Mouse (Mus musculus) T-helper 17 cell (primary cell): ENCODE data around the gene Sstr4.

Experiments used
- in situ Hi-C, 2 experiments: fragments of 300-600 bp; cut with MboI, MseI; formaldehyde crosslinking; loops; 1 replicate in 1 of 2; 2 replicates in 1 of 2; pipeline ENCODE4 v1.15.1; 2025; ENCODE audit warnings: high pct_unique_total_duplicates in 2 of 2

Sstr4 gene

GRCm38 (mm10) chr2:148428523-148428922, 33.4 kb downstream of the Sstr4 start:
- in situ Hi-C loops: no loop called here

GRCm38 (mm10) chr2:148429001-148429505, 33.9 kb downstream of the Sstr4 start:
- in situ Hi-C loops: no loop called here

DNA sequence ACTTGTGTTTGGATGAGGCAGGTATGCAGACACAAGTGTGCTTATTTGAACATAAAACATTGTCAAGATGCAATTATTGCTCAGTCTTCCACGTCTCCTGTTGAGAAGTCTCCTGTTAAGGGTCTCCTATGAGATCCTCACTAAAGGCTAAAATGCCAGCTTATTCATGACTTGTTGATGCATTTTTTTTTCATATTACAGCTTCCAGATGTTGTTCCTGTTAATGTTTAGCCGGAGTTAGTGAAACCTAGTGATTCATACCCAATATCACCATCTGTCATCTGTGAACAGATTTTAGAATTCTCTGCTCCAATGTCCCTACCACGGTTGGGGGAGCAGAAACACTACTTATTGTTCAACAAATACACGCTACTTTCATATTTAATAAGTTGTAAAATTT, 35.8 kb downstream of the Sstr4 start:
- in situ Hi-C loops: no loop called here

- in situ Hi-C loops: no loop called here
These were observed 37.2 kb downstream of the Sstr4 start for GRCm38 (mm10) chr2:148432346-148432745.

DNA sequence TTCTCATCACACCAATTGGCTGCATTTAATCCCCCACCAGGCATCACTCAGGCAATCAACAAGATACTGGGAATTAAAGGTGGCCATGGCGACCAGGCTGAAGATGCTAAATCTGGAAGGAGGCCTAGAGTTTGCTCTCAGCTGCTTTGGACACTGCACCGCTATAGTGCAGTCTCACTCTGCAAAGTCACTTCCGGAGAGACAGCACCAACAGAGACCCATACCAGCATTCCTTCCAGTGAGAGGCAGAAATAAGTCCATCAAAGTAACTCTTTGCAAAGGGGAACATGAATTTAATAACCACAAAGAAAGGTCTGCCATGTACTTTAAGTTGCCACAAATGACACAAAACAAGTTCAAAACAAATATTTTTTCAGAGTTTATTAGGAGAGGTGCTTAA, 41.1 kb downstream of the Sstr4 start:
- in situ Hi-C loops: no loop called here

DNA sequence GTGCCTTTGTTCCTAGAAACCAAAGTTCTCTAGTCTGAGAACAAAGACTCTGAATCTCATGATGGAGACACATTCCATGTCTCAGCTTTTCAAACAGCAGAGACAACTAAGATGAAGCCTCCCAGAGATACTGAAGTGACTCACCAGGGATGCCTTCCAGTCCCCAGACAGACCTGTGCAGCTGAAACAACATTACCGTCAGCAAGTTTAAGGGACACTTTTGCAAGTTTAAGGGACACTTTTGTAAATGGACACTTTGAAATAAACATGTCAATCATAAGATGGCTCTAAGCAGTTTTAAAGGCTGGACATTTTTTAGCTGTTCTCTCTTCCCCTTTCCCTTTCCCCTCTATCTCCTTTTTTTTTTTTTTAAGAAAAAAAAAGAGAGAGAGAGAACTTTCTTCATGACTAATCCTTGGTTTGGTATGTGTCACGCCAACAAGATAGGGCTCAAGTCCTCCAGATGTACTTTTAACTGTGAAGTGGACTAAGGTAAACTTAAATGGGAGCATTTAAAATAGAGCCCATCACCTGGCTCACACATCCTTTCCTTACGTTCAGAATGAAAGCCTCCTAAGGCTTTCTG, 44.6 kb downstream of the Sstr4 start:
- in situ Hi-C loops: no loop called here

DNA sequence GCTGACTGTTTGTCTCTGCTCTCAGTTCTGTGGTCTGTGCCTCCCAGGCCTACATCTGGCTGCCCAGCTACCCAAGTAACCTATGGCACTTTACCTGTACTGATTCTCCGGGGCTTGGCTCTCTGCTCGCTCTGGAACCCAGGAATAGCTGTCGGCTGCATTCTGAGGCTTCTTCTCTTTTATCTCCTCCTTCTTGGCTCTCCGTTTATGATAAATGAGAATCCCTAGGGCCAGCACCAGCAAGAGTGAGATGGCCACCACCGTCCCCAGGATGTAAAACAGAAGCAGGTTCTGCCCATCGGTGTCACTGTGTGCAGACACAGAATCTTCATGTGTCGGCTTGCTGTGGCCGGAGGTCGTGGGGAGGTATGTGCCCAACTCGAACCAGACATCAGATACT, 46.3 kb downstream of the Sstr4 start:
- in situ Hi-C loops: no loop called here

GRCm38 (mm10) chr2:148442172-148442571, 47.0 kb downstream of the Sstr4 start:
- in situ Hi-C loops: no loop called here

- in situ Hi-C loops: no loop called here
These were observed 47.6 kb downstream of the Sstr4 start for GRCm38 (mm10) chr2:148442710-148443109.

- in situ Hi-C loops: no loop called here
These were observed 48.3 kb downstream of the Sstr4 start, which contains the start of gene Cd93 for GRCm38 (mm10) chr2:148443249-148443958. Gene Cd93, minus strand, starts transcription at chr2:148443563.

- in situ Hi-C loops: no loop called here
These were observed 49.3 kb downstream of the Sstr4 start for GRCm38 (mm10) chr2:148444472-148444871.

DNA sequence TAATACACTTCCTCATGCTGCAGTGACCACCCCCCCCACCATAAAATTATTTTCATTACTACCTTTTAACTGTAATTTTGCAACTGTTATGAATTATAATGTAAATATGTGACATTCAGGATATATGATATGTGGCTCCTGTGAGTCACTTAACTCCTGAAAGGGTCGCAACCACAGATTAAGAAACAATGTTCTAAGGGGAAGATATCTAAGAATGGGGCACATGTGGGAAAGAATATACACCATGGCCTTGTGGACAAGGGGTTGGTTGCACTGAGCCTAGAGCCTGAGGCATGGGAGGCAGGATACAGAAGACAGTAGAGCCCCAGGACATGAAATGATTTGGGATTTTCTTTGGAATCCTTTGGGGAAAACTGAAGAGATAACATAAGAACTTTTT, 50.5 kb downstream of the Sstr4 start:
- in situ Hi-C loops: no loop called here
